Mouse (Mus musculus) forebrain, embryonic 11.5 days (tissue): ENCODE results near the gene Itgad. TPM values are rescaled to one million over a fixed set of nuclear protein-coding genes. Genes with fewer than 3 reads are reported as not detected.

ENCODE experiments used
- ATAC-seq: fragments of 200-750 bp; cut with Nextera tagmentation; replicated peaks from 2 replicates; pipeline ENCODE4 v1.8.0; 2017; ENCODE audit warnings: moderate TSS enrichment; ENCODE audit not compliant: low FRiP score
- DNase-seq: peaks from one replicate; pipeline ENCODE4 v3.0.0-alpha.2; 2017; ENCODE audit warnings: low spot score
- H3K27ac ChIP-seq: fragments of 300-500 bp; sonication (generic); 2 replicates; pipeline ENCODE4 v1.5.1; 2014; ENCODE audit warnings: low read depth, low read length
- H3K27me3 ChIP-seq: fragments of 300-500 bp; sonication (generic); 2 replicates; pipeline ENCODE4 v1.6.1; 2014; ENCODE audit warnings: mild to moderate bottlenecking, low read length, mixed read lengths; ENCODE audit not compliant: control insufficient read depth, insufficient read depth
- H3K36me3 ChIP-seq: fragments of 300-500 bp; sonication (generic); 2 replicates; pipeline ENCODE4 v1.6.1; 2014; ENCODE audit warnings: mild to moderate bottlenecking, low read length, moderate library complexity, mixed read lengths; ENCODE audit not compliant: control insufficient read depth, insufficient read depth
- H3K4me1 ChIP-seq: fragments of 300-500 bp; sonication (generic); replicated peaks from 2 replicates; pipeline ENCODE4 v1.6.1; 2014; ENCODE audit warnings: low read length, mixed read lengths; ENCODE audit not compliant: control insufficient read depth, insufficient read depth
- H3K4me2 ChIP-seq: fragments of 300-500 bp; sonication (generic); 2 replicates; pipeline ENCODE4 v1.6.1; 2014; ENCODE audit warnings: low read depth, mild to moderate bottlenecking, low read length, moderate library complexity, mixed read lengths; ENCODE audit not compliant: severe bottlenecking
- H3K4me3 ChIP-seq: fragments of 300-500 bp; sonication (generic); 2 replicates; pipeline ENCODE4 v1.5.1; 2014; ENCODE audit warnings: low read depth, low read length
- H3K9ac ChIP-seq: fragments of 300-500 bp; sonication (generic); 2 replicates; pipeline ENCODE4 v1.6.1; 2014; ENCODE audit warnings: low read length
- H3K9me3 ChIP-seq: fragments of 300-500 bp; sonication (generic); 2 replicates; pipeline ENCODE4 v1.6.1; 2016; ENCODE audit warnings: low read length, mixed read lengths; ENCODE audit not compliant: control insufficient read depth
- WGBS: fragments of 180-500 bp; shearing (Covaris S2); extraction: QIAGEN DNeasy Blood & Tissue Kit; methylation state at CpG from one replicate; pipeline ENCODE4 v1.1.7; 2014; 5-methylcytosine and 5-hydroxymethylcytosine counted together
- polyA plus RNA-seq: library from polyadenylated mRNA; unstranded; fragments of >200 nt; fragmentation: Nextera tagmentation; extraction: Ambion mirVana; gene quantifications from 2 replicates; pipeline ENCODE4 v1.2.1, GENCODE M21; 2014

The Itgad gene
- polyA plus RNA-seq: not detected in 2 replicates

GRCm38 (mm10) chr7:128154076-128154475, at the start of gene Itgad:
Gene Itgad, plus strand, starts transcription at chr7:128154376.
- ATAC-seq (no peak), DNase-seq (no peak)
- Histone ChIP-seq H3K36me3 (no peaks in the 10 kb centered on the region), H3K27ac (no peak within 1 kb of the TSS), H3K4me3 (no peak within 1 kb of the TSS), H3K9ac (no peak within 1 kb of the TSS), H3K4me1 (no peaks in the 10 kb centered on the region), H3K4me2 (no peak within 1 kb of the TSS), H3K9me3 (no peaks in the 10 kb centered on the region), H3K27me3 (no peaks in the 10 kb centered on the region)
- WGBS: 95% methylated on average over 21 of the region's 21 CpGs

DNA sequence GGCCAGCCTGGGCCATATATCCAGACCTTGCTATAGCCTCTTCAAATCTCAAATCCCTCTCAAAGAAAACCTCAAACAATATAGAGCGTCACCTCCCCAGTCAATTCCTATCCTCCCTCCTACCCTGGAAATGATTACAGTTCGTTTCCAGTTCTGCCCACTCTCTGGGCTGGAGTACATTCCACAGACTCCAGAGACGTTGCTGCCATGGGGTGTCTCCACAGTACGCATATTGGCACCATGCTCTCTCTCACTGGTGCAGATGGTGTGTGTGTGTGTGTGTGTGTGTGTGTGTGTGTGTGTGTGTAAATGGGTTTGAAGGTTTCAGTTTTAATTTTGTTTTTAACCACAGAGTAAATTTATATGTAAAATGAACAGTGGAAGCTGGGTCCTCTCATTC, 48.9 kb upstream of the Itgad start:
- no peaks in the 10 kb centered on the region for H3K36me3 ChIP-seq
- no peaks in the 10 kb centered on the region for H3K4me1 ChIP-seq
- H3K9ac ChIP-seq: no peak overlapping the region
- no peak for ATAC-seq
- DNase-seq: no peak
- 82% methylated on average over 4 of the region's 4 CpGs for WGBS
- no peak overlapping the region for H3K4me3 ChIP-seq
- no peaks in the 10 kb centered on the region for H3K9me3 ChIP-seq
- H3K27ac ChIP-seq: no peak overlapping the region
- H3K27me3 ChIP-seq: no peaks in the 10 kb centered on the region
- no peak overlapping the region for H3K4me2 ChIP-seq

DNA sequence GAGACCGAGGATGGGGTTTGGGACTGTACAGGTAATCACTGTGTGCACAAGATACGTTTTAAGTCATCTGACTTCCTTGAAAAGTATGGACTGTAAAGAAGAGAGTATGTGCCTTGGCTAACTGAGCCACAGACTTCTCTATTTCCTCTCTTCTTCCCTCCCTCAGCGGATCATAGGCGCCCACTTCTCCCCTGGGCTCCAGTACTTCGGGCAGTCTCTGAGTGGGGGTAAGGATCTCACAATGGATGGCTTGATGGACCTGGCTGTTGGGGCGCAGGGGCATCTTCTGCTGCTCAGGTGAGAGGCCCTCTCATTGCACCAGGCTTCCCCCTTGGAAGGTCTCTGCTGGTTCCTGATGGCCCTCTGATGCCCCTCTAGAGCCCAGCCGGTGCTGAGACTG, 46.7 kb upstream of the Itgad start:
- ATAC-seq: no peak
- 88% methylated on average over 7 of the region's 7 CpGs for WGBS

DNA sequence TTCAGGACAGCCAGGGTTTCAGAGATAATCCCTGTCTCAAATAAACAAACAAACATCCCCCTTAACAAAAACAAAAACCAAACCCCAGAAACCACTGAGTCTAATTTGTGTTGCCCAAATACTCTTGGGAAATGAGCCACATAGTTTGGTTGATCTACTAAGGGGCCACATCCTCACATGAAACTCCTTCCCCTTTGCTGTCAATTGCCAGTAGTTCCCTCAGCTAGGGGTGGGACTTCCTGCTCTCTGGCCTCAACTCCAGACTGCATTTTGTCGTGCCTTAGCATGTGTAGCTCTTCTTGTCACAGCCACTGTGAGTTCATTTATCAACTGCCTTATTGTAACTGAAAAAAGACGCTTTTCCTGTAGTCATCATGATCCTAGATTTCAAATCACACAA, 43.9 kb upstream of the Itgad start:
- no peak for ATAC-seq
- WGBS: 75% methylated on average over 2 of the region's 2 CpGs
- Histone ChIP-seq H3K9ac (no peak overlapping the region), H3K4me1 (no peaks in the 10 kb centered on the region), H3K27me3 (no peaks in the 10 kb centered on the region), H3K9me3 (no peaks in the 10 kb centered on the region), H3K36me3 (no peaks in the 10 kb centered on the region), H3K4me2 (no peak overlapping the region), H3K27ac (no peak overlapping the region), H3K4me3 (no peak overlapping the region)
- DNase-seq: peak; percentile 26

More for the DNA sequence above, 46.7 kb upstream of the Itgad start:
- no peaks in the 10 kb centered on the region for H3K9me3 ChIP-seq
- peak; percentile 34 for DNase-seq
- no peak overlapping the region for H3K27ac ChIP-seq
- H3K4me2 ChIP-seq: no peak overlapping the region
- no peaks in the 10 kb centered on the region for H3K36me3 ChIP-seq
- H3K27me3 ChIP-seq: no peaks in the 10 kb centered on the region
- H3K9ac ChIP-seq: no peak overlapping the region
- H3K4me3 ChIP-seq: no peak overlapping the region
- no peaks in the 10 kb centered on the region for H3K4me1 ChIP-seq

DNA sequence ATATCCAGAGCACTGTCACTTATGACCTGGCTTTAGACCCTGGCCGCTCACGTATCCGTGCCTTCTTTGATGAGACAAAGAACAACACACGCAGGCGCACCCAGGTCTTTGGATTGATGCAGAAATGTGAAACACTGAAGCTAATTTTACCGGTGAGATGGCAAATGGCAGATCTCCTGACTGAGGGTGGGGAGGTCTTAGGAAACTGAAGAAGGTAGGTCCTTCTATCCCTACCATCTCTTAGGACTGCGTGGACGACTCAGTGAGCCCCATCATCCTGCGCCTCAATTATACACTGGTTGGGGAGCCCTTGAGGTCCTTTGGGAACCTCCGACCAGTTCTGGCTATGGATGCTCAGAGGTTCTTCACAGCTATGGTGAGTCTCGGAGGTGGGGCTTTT, 42.0 kb upstream of the Itgad start:
- H3K4me1 ChIP-seq: no peaks in the 10 kb centered on the region
- WGBS: 91% methylated on average over 11 of the region's 11 CpGs
- H3K27me3 ChIP-seq: no peaks in the 10 kb centered on the region
- no peaks in the 10 kb centered on the region for H3K9me3 ChIP-seq
- no peaks in the 10 kb centered on the region for H3K36me3 ChIP-seq
- H3K27ac ChIP-seq: no peak overlapping the region
- DNase-seq: peak; percentile 43
- H3K4me2 ChIP-seq: no peak overlapping the region
- H3K4me3 ChIP-seq: no peak overlapping the region
- H3K9ac ChIP-seq: no peak overlapping the region
- ATAC-seq: no peak

- H3K36me3 ChIP-seq: no peaks in the 10 kb centered on the region
- H3K4me3 ChIP-seq: no peak overlapping the region
- WGBS: 95% methylated on average over 11 of the region's 11 CpGs
- ATAC-seq (no peak), DNase-seq (no peak)
- no peaks in the 10 kb centered on the region for H3K9me3 ChIP-seq
- no peak overlapping the region for H3K9ac ChIP-seq
- H3K27ac ChIP-seq: no peak overlapping the region
- H3K4me2 ChIP-seq: no peak overlapping the region
- no peaks in the 10 kb centered on the region for H3K27me3 ChIP-seq
- no peaks in the 10 kb centered on the region for H3K4me1 ChIP-seq
Observed at GRCm38 (mm10) chr7:128114371-128115105, 39.6 kb upstream of the Itgad start.

GRCm38 (mm10) chr7:128115211-128115958, 38.8 kb upstream of the Itgad start:
- Histone ChIP-seq H3K27me3 (no peaks in the 10 kb centered on the region), H3K4me3 (no peak overlapping the region), H3K4me1 (no peaks in the 10 kb centered on the region), H3K4me2 (no peak overlapping the region), H3K9me3 (no peaks in the 10 kb centered on the region), H3K27ac (no peak overlapping the region), H3K36me3 (no peaks in the 10 kb centered on the region), H3K9ac (no peak overlapping the region)
- ATAC-seq (no peak), DNase-seq (no peak)
- WGBS: 78% methylated on average over 5 of the region's 5 CpGs

DNA sequence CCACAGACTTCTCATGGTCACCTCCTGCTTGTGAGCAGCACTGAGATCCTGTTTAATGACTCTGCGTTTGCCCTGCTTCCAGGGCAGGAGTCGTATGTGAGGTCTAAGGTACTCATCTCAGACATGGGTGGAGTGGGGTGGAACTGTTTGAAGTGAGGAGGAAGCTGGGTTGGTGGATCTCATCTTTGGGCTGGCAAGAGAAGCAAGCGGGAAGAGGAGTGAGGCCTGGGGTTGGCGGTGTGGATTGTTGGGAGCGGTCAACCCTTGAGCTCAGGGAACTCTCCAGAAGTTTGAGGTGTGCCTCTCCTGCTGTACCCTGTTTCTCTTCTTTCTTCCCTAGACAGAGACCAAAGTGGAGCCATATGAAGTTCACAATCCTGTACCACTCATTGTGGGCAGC, 37.8 kb upstream of the Itgad start:
- H3K4me2 ChIP-seq: no peak overlapping the region
- H3K4me3 ChIP-seq: no peak overlapping the region
- no peak overlapping the region for H3K9ac ChIP-seq
- H3K4me1 ChIP-seq: no peaks in the 10 kb centered on the region
- no peaks in the 10 kb centered on the region for H3K9me3 ChIP-seq
- H3K36me3 ChIP-seq: no peaks in the 10 kb centered on the region
- peak; percentile 30 for DNase-seq
- WGBS: 93% methylated on average over 5 of the region's 5 CpGs
- no peaks in the 10 kb centered on the region for H3K27me3 ChIP-seq
- ATAC-seq: no peak
- H3K27ac ChIP-seq: no peak overlapping the region
